29 mouse cellular contexts compared by ENCODE assay signal in genomic region chr13:108667077-108667476, GRCm38 (mm10).
DNase-seq lines count a peak whose midpoint lies in the region; ATAC-seq and TF ChIP-seq lines count a peak whose summit lies in the region.
"Had no signal": no experiment of that assay in that cellular context is flagged by ENCODE, and none has a peak within 500 bp of the region (broad histone marks: within the 10 kb centered on the region; RNA-seq: fewer than 3 reads in every experiment).

No protein-coding gene starts in this region.

- no peaks in the 10 kb centered on the region for H3K4me1 ChIP-seq in lung, postnatal 0 days (ENCODE audit: insufficient read depth, low read depth, low read length)
- no peaks in the 10 kb centered on the region for H3K4me1 ChIP-seq in midbrain, embryonic 14.5 days (ENCODE audit: control insufficient read depth, insufficient read depth, low read length)
- H3K4me1 ChIP-seq: forebrain, embryonic 13.5 days; heart, embryonic 13.5 days; hindbrain, embryonic 15.5 days; intestine, embryonic 15.5 days; kidney, embryonic 15.5 days; limb, embryonic 10.5 days had no signal

- peak; percentile 8 for DNase-seq in lung, postnatal 25 days (ENCODE audit: low spot score)
- no peak for DNase-seq in lung, postnatal 0 days (ENCODE audit: low spot score)
- DNase-seq in 3T3-L1 (ENCODE audit: low read depth, low spot score) (peak; percentile 49), MEL-GATA-1-ER (ENCODE audit: extremely low read depth, low read depth) (peak; percentile 57)
- no peak for DNase-seq in kidney, adult 9 months
- no peak for DNase-seq in midbrain, embryonic 14.5 days
- DNase-seq in kidney, adult 11 months: no peak
- DNase-seq: adrenal gland, postnatal 10 days; B cell, adult 2 months; cerebellum, adult 11 months; cerebellum, postnatal 14 days; heart, adult 11 months; heart, postnatal 36 days; kidney, postnatal 4 days; layer of hippocampus, adult 9-11 months; lung, embryonic 14.5 days; right cerebral cortex, adult 18-20 months had no signal

- TF ChIP-seq EP300 in lung, postnatal 0 days (IDR thresholded peaks at IDR 0.05): no peak

- H3K27me3 ChIP-seq in lung, postnatal 0 days (replicated peaks; ENCODE audit: insufficient read depth, low read length): no peaks in the 10 kb centered on the region
- no peaks in the 10 kb centered on the region for H3K27me3 ChIP-seq in midbrain, embryonic 14.5 days (ENCODE audit: control insufficient read depth, insufficient read depth, low read length)
- H3K27me3 ChIP-seq: forebrain, embryonic 13.5 days; heart, embryonic 13.5 days; hindbrain, embryonic 15.5 days; intestine, embryonic 15.5 days; kidney, embryonic 15.5 days; Patski had no signal

- H3K9me3 ChIP-seq in lung, postnatal 0 days (ENCODE audit: low read length): no peaks in the 10 kb centered on the region
- no peaks in the 10 kb centered on the region for H3K9me3 ChIP-seq in midbrain, embryonic 14.5 days (ENCODE audit: control insufficient read depth, low read length)
- H3K9me3 ChIP-seq: forebrain, embryonic 13.5 days; heart, embryonic 13.5 days; hindbrain, embryonic 15.5 days; intestine, embryonic 15.5 days; kidney, embryonic 15.5 days; limb, embryonic 10.5 days had no signal

- no peak for TF ChIP-seq CTCF in lung, postnatal 0 days (IDR thresholded peaks at IDR 0.05)

- no peak overlapping the region for H3K4me3 ChIP-seq in lung, postnatal 0 days (ENCODE audit: low read depth, low read length)
- H3K4me3 ChIP-seq in midbrain, embryonic 14.5 days (replicated peaks; ENCODE audit: low read depth, low read length): no peak overlapping the region
- H3K4me3 ChIP-seq: erythroblast, embryonic 14.5 days; forebrain, embryonic 13.5 days; heart, embryonic 13.5 days; hindbrain, embryonic 15.5 days; intestine, embryonic 15.5 days; kidney, embryonic 15.5 days; limb, embryonic 10.5 days; megakaryocyte, embryonic 14.5 days had no signal

- H3K4me2 ChIP-seq in lung, postnatal 0 days (replicated peaks; ENCODE audit: low read depth, low read length): no peak overlapping the region
- H3K4me2 ChIP-seq in midbrain, embryonic 14.5 days (ENCODE audit: low read length): no peak overlapping the region
- H3K4me2 ChIP-seq: forebrain, embryonic 13.5 days; heart, embryonic 13.5 days; hindbrain, embryonic 15.5 days; intestine, embryonic 15.5 days; kidney, embryonic 15.5 days; liver, embryonic 11.5 days; lung, embryonic 14.5 days had no signal

- H3K27ac ChIP-seq in lung, postnatal 0 days (ENCODE audit: low read length): no peak overlapping the region
- no peak overlapping the region for H3K27ac ChIP-seq in midbrain, embryonic 14.5 days (replicated peaks; ENCODE audit: low read depth, low read length)
- H3K27ac ChIP-seq: forebrain, embryonic 13.5 days; heart, embryonic 13.5 days; hindbrain, embryonic 15.5 days; intestine, embryonic 15.5 days; kidney, embryonic 15.5 days; limb, embryonic 10.5 days had no signal

- ATAC-seq in lung, postnatal 0 days: no peak
- peak; percentile 99 for ATAC-seq in megakaryocyte progenitor cell, adult 5-6 weeks (replicated peaks; ENCODE audit: poor library complexity)
- ATAC-seq in midbrain, embryonic 14.5 days (ENCODE audit: low FRiP score, low TSS enrichment): no peak
- ATAC-seq: activated CD4-positive, CD25-positive, alpha-beta regulatory T cell, adult 4 months; forebrain, embryonic 13.5 days; intestine, embryonic 15.5 days; Patski had no signal

- H3K9ac ChIP-seq in lung, postnatal 0 days (replicated peaks; ENCODE audit: low read depth): no peak overlapping the region
- no peak overlapping the region for H3K9ac ChIP-seq in midbrain, embryonic 14.5 days (replicated peaks; ENCODE audit: low read length)
- H3K9ac ChIP-seq: forebrain, embryonic 13.5 days; heart, embryonic 13.5 days; hindbrain, embryonic 15.5 days; intestine, embryonic 15.5 days; kidney, embryonic 15.5 days; lung, embryonic 14.5 days had no signal

- H3K36me3 ChIP-seq in lung, postnatal 0 days (ENCODE audit: insufficient read depth, low read length): no peaks in the 10 kb centered on the region
- H3K36me3 ChIP-seq in midbrain, embryonic 14.5 days (ENCODE audit: control insufficient read depth, insufficient read depth, low read length): no peaks in the 10 kb centered on the region
- H3K36me3 ChIP-seq: heart, embryonic 13.5 days; hindbrain, embryonic 15.5 days; intestine, embryonic 15.5 days; kidney, embryonic 15.5 days; limb, embryonic 10.5 days had no signal

- 96% methylated on average over 1 of the region's 1 CpGs for WGBS in lung, postnatal 0 days
- WGBS in midbrain, embryonic 14.5 days: 88% methylated on average over 1 of the region's 1 CpGs

Comparison
In these comparisons a context has a peak if more than half of its experiments do, and no peak if none do; other contexts are left out.
1. DNase-seq: peak in lung, postnatal 25 days (single experiment), 3T3-L1 (single experiment) and MEL-GATA-1-ER (single experiment); none in lung, postnatal 0 days (single experiment), kidney, adult 9 months (single experiment), midbrain, embryonic 14.5 days (single experiment) and kidney, adult 11 months (single experiment).